Mouse (Mus musculus) neural tube, embryonic 10.5 days (tissue): ENCODE measurements around the gene Atxn3.

Experiments
- DNase-seq: peaks from one replicate; pipeline ENCODE4 v3.0.0-alpha.2; 2017; ENCODE audit warnings: low spot score; ENCODE audit errors: extremely low spot score

The Atxn3 gene

GRCm38 (mm10) chr12:101891066-101891465 is 67.0 kb downstream of the Atxn3 start:
- DNase-seq = no peak

- no peak for DNase-seq
Measured at GRCm38 (mm10) chr12:101889351-101889750, 68.7 kb downstream of the Atxn3 start.

- no peak for DNase-seq
Measured at GRCm38 (mm10) chr12:101888312-101888711, 69.7 kb downstream of the Atxn3 start.

DNA sequence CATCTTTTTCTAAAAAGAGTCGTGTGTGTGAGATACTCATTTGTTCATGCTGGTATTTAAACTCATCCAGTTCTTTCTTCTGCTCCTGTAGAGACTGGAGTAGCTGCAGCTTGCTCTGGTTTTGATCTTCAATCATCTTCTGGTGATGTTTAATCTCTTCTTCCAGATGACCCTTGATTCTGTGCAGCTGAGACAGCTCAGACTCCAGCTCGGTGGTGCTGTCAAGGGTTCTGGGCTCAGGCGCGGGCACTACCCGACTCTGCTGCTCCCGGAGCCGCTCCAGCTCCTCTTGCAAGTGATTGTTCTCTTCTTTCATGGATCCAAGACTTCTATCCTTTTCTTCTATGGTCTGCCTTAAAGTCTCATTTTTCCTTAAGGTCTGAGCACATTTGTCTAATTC is 73.1 kb downstream of the Atxn3 start:
- no peak for DNase-seq

GRCm38 (mm10) chr12:101876374-101876773 is 81.7 kb downstream of the Atxn3 start:
- no peak for DNase-seq

GRCm38 (mm10) chr12:101875107-101875506 is 82.9 kb downstream of the Atxn3 start:
- no peak for DNase-seq
